Mouse (Mus musculus): ENCODE results near the gene Ptn.

DNA sequence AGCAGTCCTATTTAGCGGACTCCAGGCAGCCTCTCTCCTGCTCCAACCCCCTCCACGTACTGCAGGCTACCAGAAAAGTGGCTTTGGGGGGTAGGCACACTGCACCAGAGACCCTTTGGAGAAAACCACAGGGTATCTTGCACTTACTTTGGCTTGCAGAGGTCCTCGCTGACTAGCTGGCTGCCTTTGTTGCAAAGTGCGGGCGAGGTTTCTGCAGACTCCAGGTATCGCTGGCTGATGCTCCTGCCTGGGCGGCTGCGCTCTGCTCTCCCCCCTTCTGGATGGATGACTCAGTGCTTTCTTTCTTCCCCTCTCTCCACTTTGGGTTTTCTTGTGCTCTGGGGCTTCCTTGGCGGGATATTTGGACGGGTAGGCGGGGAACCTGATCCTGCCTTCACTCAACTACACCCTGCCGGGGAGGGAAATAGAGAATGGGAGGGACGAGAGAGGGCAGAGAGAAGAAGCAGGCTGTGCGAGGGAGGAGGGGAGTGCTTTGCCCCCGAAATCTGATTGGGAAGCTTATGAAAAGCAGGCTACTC lies at the start of gene Ptn:
- TF ChIP-seq CTCF (IDR thresholded peaks at IDR 0.05; ENCODE audit: borderline replicate concordance, insufficient read depth, low read depth, low read length) (no peak), POLR2A (IDR thresholded peaks at IDR 0.05; ENCODE audit: borderline replicate concordance, insufficient read depth, low read length) (0 out of 2 replicates have a peak, but pooled peaks have one; percentile 13)
